Mouse (Mus musculus) layer of hippocampus, adult 9-10 months (tissue): ENCODE data around the gene Mapkapk3.

Experiments
- DNase-seq: peaks from one replicate; pipeline ENCODE4 v3.0.0; 2022; ENCODE audit warnings: low spot score

The Mapkapk3 gene

GRCm38 (mm10) chr9:107288711-107289110, 966 bp downstream of the Mapkapk3 start:
- DNase-seq, result no peak

GRCm38 (mm10) chr9:107288105-107288650, 1.5 kb downstream of the Mapkapk3 start:
- DNase-seq, result no peak

DNA sequence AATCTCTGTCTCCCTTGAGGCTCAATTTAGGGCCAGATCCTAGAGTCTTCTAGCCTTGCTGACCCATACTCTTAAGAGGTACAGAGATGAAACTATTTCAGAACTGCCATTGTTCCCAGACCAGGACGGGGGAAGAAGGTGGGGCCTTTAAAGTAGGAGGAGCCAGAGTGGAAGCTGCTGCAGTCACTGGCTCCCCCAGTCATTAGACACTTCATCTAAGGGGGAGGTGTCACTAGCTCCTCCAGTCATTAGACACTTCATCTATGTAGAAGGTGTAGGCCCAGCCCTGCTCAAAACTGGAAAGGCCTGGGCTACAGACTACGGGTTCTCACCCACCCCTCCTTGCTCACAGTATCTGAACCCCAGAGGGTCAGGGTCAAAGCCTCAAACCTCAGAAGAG, 2.4 kb downstream of the Mapkapk3 start:
- DNase-seq, result no peak

DNA sequence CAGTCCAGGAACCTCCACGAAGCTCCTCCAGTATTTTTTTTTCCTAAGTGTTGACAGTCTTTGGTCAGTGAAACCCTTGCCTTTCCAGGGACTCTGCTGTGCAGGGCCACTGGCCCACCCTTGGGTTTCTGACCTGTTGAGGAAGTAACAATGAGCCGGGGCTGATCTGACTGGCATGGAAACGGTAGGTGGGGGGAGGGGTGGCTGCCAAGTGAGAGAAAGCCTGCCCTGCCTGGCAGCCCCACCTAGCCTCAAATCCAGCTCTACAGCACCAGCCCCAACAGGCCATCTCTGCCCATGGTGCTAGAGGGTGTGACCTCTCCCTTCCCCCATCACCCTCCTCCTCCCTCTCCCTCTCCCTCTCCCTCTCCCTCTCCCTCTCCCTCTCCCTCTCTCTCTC, 4.7 kb downstream of the Mapkapk3 start:
- DNase-seq, result no peak

DNA sequence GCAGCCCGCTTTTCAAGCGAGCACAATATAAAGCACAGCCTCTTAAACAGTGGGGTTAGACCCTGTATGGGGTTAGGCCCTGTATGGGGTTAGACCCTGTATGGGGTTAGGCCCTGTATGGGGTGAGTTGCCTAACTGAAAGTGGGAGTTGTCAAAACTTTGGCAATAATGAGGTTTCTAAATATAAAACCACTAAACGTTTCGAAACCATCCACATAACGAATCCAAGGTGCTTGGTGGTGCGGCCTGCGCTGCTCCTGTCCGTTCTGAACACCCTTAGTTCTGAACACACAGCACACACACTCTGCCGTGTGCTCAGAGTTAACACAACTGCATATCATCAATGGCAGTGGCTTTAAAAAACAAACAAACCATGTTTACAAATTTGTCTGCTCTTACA, 6.7 kb downstream of the Mapkapk3 start:
- DNase-seq, result no peak

DNA sequence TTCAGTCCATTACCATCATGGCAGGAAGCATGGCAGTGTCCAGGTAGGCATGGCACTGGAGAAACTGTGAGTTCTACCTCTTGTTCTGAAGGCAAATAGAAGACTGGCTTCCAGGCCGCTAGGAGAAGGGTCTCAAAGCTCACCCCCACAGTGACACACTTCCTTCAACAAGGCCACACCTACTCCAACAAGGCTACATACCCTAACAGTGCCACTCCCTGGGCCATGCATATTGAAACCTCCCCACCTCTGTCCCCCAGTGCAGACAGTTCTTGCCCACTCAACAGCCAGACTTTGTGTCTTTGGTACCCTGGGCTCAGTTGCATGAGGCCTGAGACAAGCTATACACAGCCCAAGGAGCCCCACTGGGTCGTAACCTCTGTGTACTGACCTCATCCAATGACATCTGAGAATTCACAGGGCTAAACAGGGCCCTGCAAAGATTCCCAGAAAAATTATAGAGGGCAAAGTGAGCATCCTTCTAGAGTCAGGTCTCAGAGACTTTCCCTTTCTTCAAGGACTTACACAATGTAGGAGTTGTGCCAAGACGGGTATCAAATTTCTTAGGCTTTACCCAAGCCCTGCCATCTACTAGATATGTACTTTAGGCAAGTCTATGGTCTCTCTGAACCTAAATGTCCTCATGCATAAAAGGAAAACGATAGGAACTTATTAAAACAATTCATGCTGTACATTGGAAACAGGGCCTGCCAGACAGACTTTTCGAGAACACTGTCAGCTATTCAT, 8.3 kb downstream of the Mapkapk3 start:
- no peak for DNase-seq

- DNase-seq, result no peak
Measured at GRCm38 (mm10) chr9:107280322-107281027, 9.2 kb downstream of the Mapkapk3 start.

DNA sequence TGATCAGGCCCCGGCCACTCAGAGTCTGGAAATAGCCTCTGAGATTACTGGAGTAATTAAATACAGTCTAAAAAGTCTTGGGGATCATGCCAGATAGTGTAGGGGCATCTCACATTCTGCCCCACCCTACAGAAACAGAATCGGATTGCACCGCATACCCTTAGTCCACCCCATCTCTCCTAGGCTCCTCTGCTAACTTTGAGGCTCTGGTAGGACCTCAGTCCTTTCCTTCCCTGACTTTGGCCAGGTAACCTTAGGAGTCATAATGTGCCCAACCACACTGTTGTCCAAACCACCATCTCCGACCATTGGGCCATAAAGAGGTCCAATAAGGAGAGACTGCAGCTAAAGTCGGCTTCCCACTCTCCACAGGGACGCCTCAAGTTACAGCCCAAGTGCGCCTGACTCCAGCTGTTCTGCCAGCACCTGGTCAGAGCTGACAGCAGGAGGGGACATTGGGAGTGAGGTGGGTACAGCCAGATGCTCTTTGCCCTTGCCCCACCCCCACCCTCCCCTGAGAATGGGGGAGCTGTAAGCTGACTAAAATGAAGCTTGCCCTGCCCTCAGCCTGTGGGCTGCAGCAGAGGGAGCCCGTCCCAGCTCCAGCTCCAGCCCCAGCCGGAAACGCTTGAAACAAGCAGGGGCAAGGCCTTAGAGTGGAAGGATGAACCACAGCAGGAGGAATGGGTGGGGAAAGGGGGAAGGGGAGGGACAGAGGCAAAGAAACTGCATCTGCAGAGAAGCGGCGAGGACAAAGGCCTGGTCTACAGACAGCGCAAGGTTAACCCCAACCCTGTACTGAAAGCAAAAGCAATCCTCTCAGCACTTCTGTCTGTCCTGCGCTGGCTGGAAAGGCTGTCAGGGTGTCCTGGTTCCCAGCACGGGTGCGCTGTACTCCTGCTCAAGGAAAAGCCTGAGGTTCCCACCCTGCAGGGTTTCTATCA, 10.0 kb downstream of the Mapkapk3 start:
- no peak for DNase-seq

GRCm38 (mm10) chr9:107278527-107279377, 10.9 kb downstream of the Mapkapk3 start:
- DNase-seq, result no peak

DNA sequence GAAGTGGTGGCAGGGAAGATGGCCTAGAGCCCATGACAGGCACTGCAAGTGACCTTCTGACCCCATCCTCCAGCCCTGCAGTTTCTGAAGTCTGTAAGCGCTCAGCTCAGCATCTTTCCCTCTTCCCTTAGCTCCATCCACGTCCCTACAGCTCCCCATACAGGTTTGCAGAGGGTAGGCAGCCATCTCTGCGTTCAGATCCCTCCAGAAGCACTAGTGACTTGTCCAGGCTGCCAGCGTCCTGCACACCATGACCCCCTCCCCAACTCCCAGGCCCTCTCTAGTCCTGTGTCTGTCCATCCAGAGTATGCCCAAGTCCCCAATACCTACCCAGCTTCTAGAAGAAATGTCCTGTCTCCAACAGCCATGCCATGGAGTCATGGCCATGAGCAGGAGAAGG, 11.6 kb downstream of the Mapkapk3 start:
- no peak for DNase-seq

DNA sequence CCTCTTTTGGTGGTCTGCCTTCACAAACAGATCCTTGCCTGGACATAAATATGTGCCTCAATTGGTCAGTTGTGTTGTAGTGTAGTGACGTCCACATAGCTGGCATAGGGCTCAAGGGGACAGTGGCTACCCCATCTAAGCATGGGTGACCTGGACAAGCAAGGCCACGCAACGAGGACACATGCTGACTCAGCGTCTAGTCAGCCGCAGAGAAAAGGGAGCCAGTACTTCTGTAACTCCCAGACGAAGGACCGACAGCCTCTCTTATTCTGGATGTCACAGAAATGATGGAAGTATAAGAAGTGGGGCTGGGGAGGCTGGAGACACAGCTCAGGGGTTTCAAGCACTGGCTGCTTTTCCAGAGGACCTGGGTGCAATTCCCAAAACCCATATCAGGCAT, 12.1 kb downstream of the Mapkapk3 start:
- no peak for DNase-seq

GRCm38 (mm10) chr9:107275710-107276109, 14.0 kb downstream of the Mapkapk3 start:
- DNase-seq, result no peak

GRCm38 (mm10) chr9:107274751-107275150, 14.9 kb downstream of the Mapkapk3 start:
- no peak for DNase-seq

- DNase-seq, result no peak
Measured at GRCm38 (mm10) chr9:107273184-107273583, 16.5 kb downstream of the Mapkapk3 start.

- DNase-seq, result no peak
Measured at GRCm38 (mm10) chr9:107272284-107272683, 17.4 kb downstream of the Mapkapk3 start.

DNA sequence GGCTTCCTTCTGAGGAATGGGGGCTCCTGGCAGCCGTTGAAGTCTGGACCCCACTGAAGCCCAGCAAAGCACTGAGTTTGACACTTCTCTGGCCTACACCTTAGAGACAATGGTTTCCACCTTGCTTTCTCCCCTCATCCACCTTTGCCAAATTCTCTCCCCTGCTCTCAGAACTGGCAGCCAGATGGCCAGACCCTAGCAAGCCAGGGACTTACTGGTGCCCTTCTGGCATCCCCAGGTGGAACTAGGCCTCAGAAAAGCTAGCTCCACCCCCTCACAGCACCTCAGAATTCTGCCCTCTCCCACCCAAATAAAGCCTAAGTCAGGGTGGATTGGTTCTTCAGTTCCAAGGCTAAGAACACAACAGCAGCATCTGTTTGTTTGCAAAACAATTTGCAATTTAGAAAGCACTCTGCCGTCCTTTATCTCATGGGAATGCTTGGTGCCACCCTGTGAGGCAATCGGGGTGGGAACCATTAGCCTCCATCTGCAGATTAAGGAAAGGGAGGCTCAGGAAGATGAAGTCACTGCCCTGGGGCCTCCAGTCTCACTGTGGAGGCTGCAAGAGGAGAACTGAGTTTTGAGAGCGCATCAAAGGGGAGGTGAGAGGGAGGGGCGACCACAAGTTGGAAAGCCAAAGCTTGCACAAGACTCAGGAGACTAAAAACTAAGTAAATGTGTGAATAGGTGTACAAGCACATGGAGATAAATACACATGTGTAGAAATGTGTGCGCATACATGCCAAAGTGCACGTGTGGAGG, 18.3 kb downstream of the Mapkapk3 start:
- no peak for DNase-seq

DNA sequence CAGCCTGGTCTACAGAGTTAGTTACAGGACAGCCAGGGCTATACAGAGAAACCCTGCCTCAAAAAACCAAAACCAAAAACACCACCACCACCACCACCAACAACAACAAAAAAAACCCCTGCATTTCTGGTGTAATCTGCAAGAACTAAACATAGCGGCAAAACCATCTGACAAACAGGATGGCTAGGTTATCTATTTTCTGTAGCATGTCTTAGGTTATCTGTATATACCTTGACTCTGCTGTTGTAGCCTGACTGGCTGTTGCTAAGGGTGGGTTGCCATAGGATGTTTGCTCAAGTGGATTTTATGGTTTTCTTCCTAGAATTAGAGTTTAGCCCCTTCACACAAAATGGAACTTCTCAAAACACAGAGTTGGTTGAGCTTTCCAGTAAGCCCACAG, 19.9 kb downstream of the Mapkapk3 start:
- DNase-seq, result no peak

DNA sequence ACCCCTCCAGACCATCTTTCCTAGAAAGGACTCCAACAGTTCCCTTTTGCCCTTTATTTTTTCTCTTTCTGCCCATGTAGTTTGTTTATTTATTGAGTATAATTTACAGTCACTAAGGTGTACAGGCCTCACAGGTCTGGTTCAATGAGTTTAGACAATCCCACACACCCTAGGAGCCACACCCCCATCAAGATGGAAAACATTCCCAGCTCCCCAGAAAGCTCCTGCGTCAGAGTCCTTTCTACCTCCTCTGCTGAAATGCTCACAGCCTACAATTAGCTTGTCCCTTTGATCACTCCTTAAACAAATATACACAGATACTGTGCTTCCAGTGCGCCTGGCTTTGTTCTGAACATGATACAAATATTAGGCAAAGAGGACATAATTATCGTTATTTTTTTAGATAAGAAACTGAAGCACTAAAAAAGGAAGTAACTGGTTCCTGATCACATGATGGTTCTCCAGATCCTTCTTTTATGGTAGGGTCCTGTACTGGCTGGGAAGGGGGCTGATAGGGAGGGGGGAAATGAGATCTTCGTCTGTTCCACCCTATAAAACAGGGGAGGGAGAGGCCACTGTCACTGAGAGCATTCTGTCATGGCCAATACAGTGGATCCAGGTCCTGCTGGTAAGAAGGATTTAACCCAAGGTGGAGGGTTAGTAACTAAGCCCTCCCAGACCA, 21.8 kb downstream of the Mapkapk3 start:
- no peak for DNase-seq

GRCm38 (mm10) chr9:107267028-107267427, 22.6 kb downstream of the Mapkapk3 start:
- DNase-seq, result no peak

DNA sequence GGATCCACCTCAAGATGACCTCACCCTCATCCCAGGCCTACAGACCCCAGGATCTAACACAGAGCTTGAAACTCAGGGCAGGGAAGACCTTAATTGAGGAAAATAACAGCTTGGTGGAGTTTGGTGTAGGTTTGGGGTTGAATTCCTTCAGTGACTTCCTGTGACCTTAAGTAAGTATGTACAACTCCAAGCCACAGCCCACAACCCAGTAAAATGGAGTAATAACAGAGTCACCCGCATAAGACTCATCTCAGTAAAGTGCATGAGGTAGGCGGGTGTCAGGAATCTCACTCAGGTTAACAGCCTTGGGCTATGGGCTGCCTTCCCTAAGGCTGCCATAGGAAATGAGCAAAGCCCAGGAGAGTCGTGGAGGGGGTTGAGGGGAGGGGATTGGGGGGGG, 24.9 kb downstream of the Mapkapk3 start:
- DNase-seq, result no peak
